Mouse (Mus musculus) heart, adult 10 weeks (tissue): ENCODE data around the gene Acot6. TPM values are rescaled to one million over a fixed set of nuclear protein-coding genes. Genes with fewer than 3 reads are reported as not detected.

Experiments
- polyA plus RNA-seq: library from polyadenylated mRNA; stranded (reverse); fragments of 350-450 nt; fragmentation: Illumina TruSeq; extraction: RNeasy Lipid Tissue Mini Kit (QIAGEN cat#74804); gene quantifications from one replicate; pipeline ENCODE4 v1.2.3, GENCODE M21; 2014; ENCODE audit warnings: low read depth, low replicate concordance

Acot6 gene
- 2.9 TPM for polyA plus RNA-seq

GRCm38 (mm10) chr12:84100604-84101492 is at the start of gene Acot6:
Gene Acot6, plus strand, starts transcription at chr12:84100654.

GRCm38 (mm10) chr12:84051937-84052474 is 48.4 kb upstream of the Acot6 start, which contains the start of gene Acot3:
Gene Acot3, plus strand, starts transcription at chr12:84052144.

GRCm38 (mm10) chr12:84068986-84069385 is 31.5 kb upstream of the Acot6 start, which contains the start of gene Acot5:
Gene Acot5, plus strand, starts transcription at chr12:84069325.

DNA sequence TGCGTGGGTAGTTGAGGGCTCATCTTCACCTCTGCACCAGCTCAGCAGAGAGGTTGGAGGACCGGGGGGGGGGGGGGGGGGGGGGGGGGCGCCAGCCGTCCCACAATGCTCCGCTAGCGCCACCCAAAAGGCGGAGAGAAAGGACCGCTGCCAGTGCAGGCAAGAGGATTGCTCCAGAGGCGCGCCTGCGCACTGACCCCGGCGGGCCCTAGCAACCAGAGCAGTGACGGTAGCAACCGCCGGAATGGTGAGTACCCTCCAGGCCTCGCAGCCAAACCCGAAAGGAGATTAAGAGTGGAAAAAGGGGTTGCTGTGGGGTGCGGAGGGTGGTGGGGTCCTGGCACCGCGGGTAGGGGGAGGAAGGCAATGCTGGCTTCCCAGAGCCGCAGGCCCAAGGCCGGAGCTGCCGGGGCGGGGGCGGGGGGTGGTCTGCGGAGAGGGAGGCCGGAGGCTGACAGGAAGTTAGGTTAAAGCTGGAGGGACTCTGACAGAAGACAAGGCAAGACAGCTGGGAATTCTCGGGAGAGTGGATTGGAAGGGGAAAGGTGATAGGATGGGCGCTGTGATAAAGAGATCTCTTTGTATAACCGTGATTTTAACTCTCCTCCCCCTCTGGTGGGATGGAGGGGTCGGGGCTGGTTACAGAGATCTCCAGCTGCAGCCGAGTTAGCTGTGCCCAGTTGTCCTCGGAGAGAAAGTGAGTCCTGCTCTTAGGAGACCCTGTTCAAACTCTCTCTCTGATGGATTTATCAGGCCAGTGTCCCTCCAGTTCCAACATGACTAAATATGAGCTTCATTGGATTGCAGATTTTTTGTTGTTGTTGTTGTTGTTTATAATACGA is 13.9 kb downstream of the Acot6 start, which contains the start of gene Dnal1:
Dnal1 (plus strand) TSS at position 214 of the 842 bp plus-strand sequence.

GRCm38 (mm10) chr12:84147954-84148621 is 47.6 kb downstream of the Acot6 start, which contains the start of gene Pnma1:
Gene Pnma1, minus strand, starts transcription at chr12:84148489.

Other genes starting within 250 kb of the Acot6 start
- 26.6 TPM for gene Numb, start 178.7 kb upstream of the Acot6 start, polyA plus RNA-seq
- gene Riox1, start 150.0 kb upstream of the Acot6 start, polyA plus RNA-seq, result 5.0 TPM
- not detected for gene Heatr4, start 115.8 kb upstream of the Acot6 start, polyA plus RNA-seq
- 44.9 TPM for gene Acot2, start 112.8 kb upstream of the Acot6 start, polyA plus RNA-seq
- 59.6 TPM for gene Acot1, start 91.2 kb upstream of the Acot6 start, polyA plus RNA-seq
- gene Acot4, start 62.3 kb upstream of the Acot6 start, polyA plus RNA-seq, result 0.55 TPM
- not detected for gene Gm49366, start 61.7 kb upstream of the Acot6 start, polyA plus RNA-seq
- gene Acot3, start 48.5 kb upstream of the Acot6 start, polyA plus RNA-seq, result 1.8 TPM
- not detected for gene Acot5, start 31.3 kb upstream of the Acot6 start, polyA plus RNA-seq
- 4.3 TPM for gene Dnal1, start 13.7 kb downstream of the Acot6 start, polyA plus RNA-seq
- not detected for gene Pnma1, start 47.8 kb downstream of the Acot6 start, polyA plus RNA-seq
- 8.2 TPM for gene Elmsan1, start 118.2 kb downstream of the Acot6 start, polyA plus RNA-seq
- 238 TPM for gene Ptgr2, start 184.6 kb downstream of the Acot6 start, polyA plus RNA-seq
- gene Zfp410, start 216.2 kb downstream of the Acot6 start, polyA plus RNA-seq, result 32.7 TPM